Mouse (Mus musculus): ENCODE data around the gene D230025D16Rik.

GRCm38 (mm10) chr8:105258911-105259720 is 34.2 kb downstream of the D230025D16Rik start:
- TF ChIP-seq POLR2A (IDR thresholded peaks at IDR 0.05; ENCODE audit: low read depth, low read length) (no peak), CTCF (conservative IDR thresholded peaks at IDR 0.05; ENCODE audit: insufficient read depth, insufficient read length, low read depth, low read length) (no peak)

Measured in kidney, adult 2 months (tissue).